Mouse (Mus musculus) kidney, embryonic 15.5 days (tissue): ENCODE results near the gene Hist1h3c. TPM values are rescaled to one million over a fixed set of nuclear protein-coding genes. Genes with fewer than 3 reads are reported as not detected.
A peak's percentile ranks its signal among the peaks of the same experiment; 100 is the strongest.

Source experiments
- ATAC-seq: fragments of 200-750 bp; cut with Nextera tagmentation; replicated peaks from 2 replicates; pipeline ENCODE4 v1.8.0; 2017; ENCODE audit warnings: moderate TSS enrichment; ENCODE audit not compliant: low FRiP score
- H3K27ac ChIP-seq: fragments of 300-500 bp; sonication (generic); 2 replicates; pipeline ENCODE4 v1.5.1; 2015; ENCODE audit warnings: mild to moderate bottlenecking, inconsistent platforms
- H3K27me3 ChIP-seq: fragments of 300-500 bp; sonication (generic); 2 replicates; pipeline ENCODE4 v1.6.1; 2015; ENCODE audit warnings: inconsistent platforms
- H3K36me3 ChIP-seq: fragments of 300-500 bp; sonication (generic); 2 replicates; pipeline ENCODE4 v1.6.1; 2015; ENCODE audit warnings: inconsistent platforms
- H3K4me1 ChIP-seq: fragments of 300-500 bp; sonication (generic); 2 replicates; pipeline ENCODE4 v1.6.1; 2015; ENCODE audit warnings: inconsistent platforms
- H3K4me2 ChIP-seq: fragments of 300-500 bp; sonication (generic); 2 replicates; pipeline ENCODE4 v1.6.1; 2015; ENCODE audit warnings: moderate library complexity, mild to moderate bottlenecking, inconsistent platforms
- H3K4me3 ChIP-seq: fragments of 300-500 bp; sonication (generic); replicated peaks from 2 replicates; pipeline ENCODE4 v1.5.1; 2015; ENCODE audit warnings: mild to moderate bottlenecking, inconsistent platforms
- H3K9ac ChIP-seq: fragments of 300-500 bp; sonication (generic); 2 replicates; pipeline ENCODE4 v1.6.1; 2015; ENCODE audit warnings: mild to moderate bottlenecking, inconsistent platforms
- H3K9me3 ChIP-seq: fragments of 300-500 bp; sonication (generic); replicated peaks from 2 replicates; pipeline ENCODE4 v1.6.1; 2016; ENCODE audit warnings: inconsistent platforms
- WGBS: fragments of 180-500 bp; shearing (Covaris S2); methylation state at CpG from one replicate; pipeline ENCODE4 v1.1.7; 2015; ENCODE audit warnings: mixed read lengths; 5-methylcytosine and 5-hydroxymethylcytosine counted together
- polyA plus RNA-seq: library from polyadenylated mRNA; unstranded; fragments of >200 nt; fragmentation: Nextera tagmentation; extraction: Ambion mirVana; gene quantifications from 2 replicates; pipeline ENCODE4 v1.2.1, GENCODE M21; 2015

Gene Hist1h3c
- polyA plus RNA-seq, 1 experiment from 2014 or later = 13.5 TPM

- Histone ChIP-seq H3K4me2 (peak overlapping the region; percentile 66), H3K36me3 (no peaks in the 10 kb centered on the region), H3K27me3 (no peaks in the 10 kb centered on the region), H3K4me3 (peak overlapping the region; percentile 52), H3K9me3 (no peaks in the 10 kb centered on the region), H3K27ac (peak overlapping the region; percentile 100), H3K4me1 (peaks cover 32% of the 10 kb centered on the region), H3K9ac (peak overlapping the region; percentile 61)
- ATAC-seq = no peak
- WGBS = under 1% methylated on average over 23 of the region's 36 CpGs
These were observed 701 bp downstream of the Hist1h3c start for GRCm38 (mm10) chr13:23744421-23745380.

DNA sequence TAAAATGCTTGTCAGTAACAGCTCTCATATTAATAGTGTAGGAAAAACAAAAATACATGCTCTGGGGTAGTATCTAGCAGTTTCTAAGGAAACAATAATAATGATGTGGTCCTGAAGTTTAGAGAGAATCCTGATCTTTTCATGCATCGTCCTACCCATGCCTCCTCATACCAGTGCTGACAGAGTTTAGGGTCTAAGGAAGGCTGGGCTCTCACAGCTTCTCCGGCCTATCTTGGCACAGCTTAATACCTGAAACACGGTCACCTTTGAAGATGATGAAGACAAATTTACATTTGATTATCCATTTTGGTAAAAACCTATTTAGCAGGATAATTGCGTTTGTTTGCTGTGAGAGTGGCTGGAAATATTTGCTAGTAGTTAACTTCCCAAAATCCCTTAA, 1.4 kb downstream of the Hist1h3c start:
- peak overlapping the region; percentile 100 for H3K27ac ChIP-seq
- WGBS = 48% methylated on average over 4 of the region's 4 CpGs
- peaks cover 32% of the 10 kb centered on the region for H3K4me1 ChIP-seq
- H3K4me2 ChIP-seq = peak overlapping the region; percentile 66
- no peak for ATAC-seq
- no peaks in the 10 kb centered on the region for H3K9me3 ChIP-seq
- H3K27me3 ChIP-seq = no peaks in the 10 kb centered on the region
- H3K9ac ChIP-seq = no peak overlapping the region
- peak overlapping the region; percentile 52 for H3K4me3 ChIP-seq
- no peaks in the 10 kb centered on the region for H3K36me3 ChIP-seq

- Histone ChIP-seq H3K4me1 (peaks cover 27% of the 10 kb centered on the region), H3K27ac (peak overlapping the region; percentile 4; the same call in 1 of the 2 replicates), H3K27me3 (no peaks in the 10 kb centered on the region), H3K9ac (no peak overlapping the region), H3K4me2 (no peak overlapping the region), H3K36me3 (no peaks in the 10 kb centered on the region), H3K9me3 (no peaks in the 10 kb centered on the region), H3K4me3 (no peak overlapping the region)
- no peak for ATAC-seq
- WGBS = 86% methylated on average over 5 of the region's 5 CpGs
These were observed 2.2 kb downstream of the Hist1h3c start for GRCm38 (mm10) chr13:23743215-23743614.

- Histone ChIP-seq H3K27me3 (no peaks in the 10 kb centered on the region), H3K4me2 (no peak overlapping the region), H3K4me1 (peaks cover 19% of the 10 kb centered on the region), H3K9me3 (no peaks in the 10 kb centered on the region), H3K36me3 (no peaks in the 10 kb centered on the region), H3K4me3 (no peak overlapping the region), H3K9ac (no peak overlapping the region), H3K27ac (no peak overlapping the region)
- no peak for ATAC-seq
These were observed 3.4 kb downstream of the Hist1h3c start for GRCm38 (mm10) chr13:23742007-23742406.

DNA sequence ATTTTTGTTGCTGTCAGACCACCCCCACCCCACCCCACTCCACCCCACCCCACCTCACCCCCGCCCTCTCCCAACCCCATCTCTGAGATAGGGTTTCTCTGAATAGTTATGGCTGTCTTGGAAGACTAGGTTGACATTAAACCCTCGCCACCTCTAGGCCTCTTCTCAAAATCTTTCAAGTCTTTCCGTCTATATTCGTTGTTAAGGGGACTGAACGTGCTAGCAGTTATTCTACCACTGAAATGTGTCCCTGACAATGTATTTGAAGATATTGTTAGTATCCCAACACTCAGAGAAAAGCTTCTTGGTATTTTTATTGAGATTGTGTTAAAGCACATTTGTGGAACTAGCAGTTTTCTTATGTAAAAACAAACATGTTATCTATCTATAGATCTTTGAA, 4.5 kb downstream of the Hist1h3c start:
- Histone ChIP-seq H3K27me3 (no peaks in the 10 kb centered on the region), H3K36me3 (no peaks in the 10 kb centered on the region), H3K4me1 (peaks cover 19% of the 10 kb centered on the region), H3K9me3 (no peaks in the 10 kb centered on the region), H3K4me2 (peak overlapping the region; percentile 89), H3K4me3 (peak overlapping the region; percentile 61), H3K9ac (peak overlapping the region; percentile 80; the same call in 1 of the 2 replicates), H3K27ac (peak overlapping the region; percentile 100)
- no peak for ATAC-seq
- 47% methylated on average over 5 of the region's 5 CpGs for WGBS

- Histone ChIP-seq H3K4me3 (peak overlapping the region; percentile 61), H3K27ac (peak overlapping the region; percentile 100), H3K27me3 (no peaks in the 10 kb centered on the region), H3K4me1 (peaks cover 19% of the 10 kb centered on the region), H3K36me3 (no peaks in the 10 kb centered on the region), H3K4me2 (peak overlapping the region; percentile 89), H3K9me3 (no peaks in the 10 kb centered on the region), H3K9ac (peak overlapping the region; percentile 80)
- 22% methylated on average over 13 of the region's 13 CpGs for WGBS
- ATAC-seq = no peak
These were observed 5.1 kb downstream of the Hist1h3c start for GRCm38 (mm10) chr13:23740256-23740840.

DNA sequence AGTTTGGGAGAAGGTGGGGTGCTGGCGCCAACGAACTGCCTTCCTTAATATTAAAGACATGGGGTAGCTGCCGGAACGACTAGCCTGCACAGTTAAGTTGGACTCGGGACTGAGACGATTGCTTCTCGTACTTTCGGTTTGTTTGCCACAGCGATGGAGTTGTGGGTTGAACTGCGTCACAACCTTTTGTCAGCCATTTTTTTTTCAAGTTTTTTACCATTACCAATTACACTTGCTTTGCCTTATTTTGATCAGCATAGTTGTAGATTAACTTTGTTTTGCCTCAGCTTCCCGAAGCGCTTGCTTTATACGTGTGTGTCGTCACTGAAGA, 5.5 kb downstream of the Hist1h3c start:
- H3K9ac ChIP-seq = peak overlapping the region; percentile 80
- no peaks in the 10 kb centered on the region for H3K9me3 ChIP-seq
- H3K4me1 ChIP-seq = peaks cover 19% of the 10 kb centered on the region
- peak overlapping the region; percentile 89 for H3K4me2 ChIP-seq
- peak overlapping the region; percentile 100 for H3K27ac ChIP-seq
- H3K36me3 ChIP-seq = no peaks in the 10 kb centered on the region
- no peaks in the 10 kb centered on the region for H3K27me3 ChIP-seq
- peak overlapping the region; percentile 61 for H3K4me3 ChIP-seq
- no peak for ATAC-seq
- under 1% methylated on average over 14 of the region's 14 CpGs for WGBS

GRCm38 (mm10) chr13:23739069-23739921, 6.1 kb downstream of the Hist1h3c start:
- Histone ChIP-seq H3K4me1 (peaks cover 19% of the 10 kb centered on the region), H3K27ac (peak overlapping the region; percentile 100), H3K4me2 (peak overlapping the region; percentile 89), H3K36me3 (no peaks in the 10 kb centered on the region), H3K9me3 (no peaks in the 10 kb centered on the region), H3K9ac (peak overlapping the region; percentile 80), H3K4me3 (peak overlapping the region; percentile 61), H3K27me3 (no peaks in the 10 kb centered on the region)
- peak; percentile 95 for ATAC-seq
- 0% methylated on average over 39 of the region's 39 CpGs for WGBS

GRCm38 (mm10) chr13:23738677-23739068, 6.7 kb downstream of the Hist1h3c start, which contains the start of gene Hist1h1c:
Gene Hist1h1c, plus strand, starts transcription at chr13:23738808.
- Histone ChIP-seq H3K9ac (peak within 1 kb of the TSS; percentile 80), H3K36me3 (no peaks in the 10 kb centered on the region), H3K27ac (peak within 1 kb of the TSS; percentile 100), H3K4me3 (peak within 1 kb of the TSS; percentile 61), H3K9me3 (no peaks in the 10 kb centered on the region), H3K4me2 (peak within 1 kb of the TSS; percentile 89), H3K27me3 (no peaks in the 10 kb centered on the region), H3K4me1 (peaks cover 16% of the 10 kb centered on the region)
- under 1% methylated on average over 38 of the region's 38 CpGs for WGBS
- peak; percentile 93 for ATAC-seq

DNA sequence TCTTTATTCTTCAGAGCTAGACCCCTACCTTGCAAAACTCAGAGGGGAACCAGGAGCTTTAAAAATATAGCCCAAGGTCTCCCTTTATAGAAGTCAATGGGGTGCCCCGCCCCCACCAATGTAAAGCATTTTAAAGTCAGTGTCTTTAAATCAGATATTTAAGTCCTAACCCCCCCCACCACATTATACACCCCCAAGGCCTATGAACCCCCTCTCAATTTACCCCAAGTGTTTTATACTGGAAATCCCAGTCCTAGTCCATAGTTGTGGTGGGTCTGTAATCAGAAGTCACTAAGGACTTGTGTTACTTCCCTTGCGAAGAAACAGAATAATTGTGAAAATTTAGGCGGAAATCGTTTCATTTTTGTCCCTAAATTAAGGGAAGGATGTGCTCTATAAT, 7.4 kb downstream of the Hist1h3c start:
- no peaks in the 10 kb centered on the region for H3K9me3 ChIP-seq
- 0 out of 2 replicates have a peak overlapping the region, but pooled peaks have one; percentile 80 for H3K9ac ChIP-seq
- WGBS = 20% methylated on average over 4 of the region's 4 CpGs
- peak overlapping the region; percentile 61 for H3K4me3 ChIP-seq
- peaks cover 16% of the 10 kb centered on the region for H3K4me1 ChIP-seq
- no peaks in the 10 kb centered on the region for H3K36me3 ChIP-seq
- ATAC-seq = no peak
- peak overlapping the region; percentile 89 for H3K4me2 ChIP-seq
- H3K27ac ChIP-seq = peak overlapping the region; percentile 100
- no peaks in the 10 kb centered on the region for H3K27me3 ChIP-seq

DNA sequence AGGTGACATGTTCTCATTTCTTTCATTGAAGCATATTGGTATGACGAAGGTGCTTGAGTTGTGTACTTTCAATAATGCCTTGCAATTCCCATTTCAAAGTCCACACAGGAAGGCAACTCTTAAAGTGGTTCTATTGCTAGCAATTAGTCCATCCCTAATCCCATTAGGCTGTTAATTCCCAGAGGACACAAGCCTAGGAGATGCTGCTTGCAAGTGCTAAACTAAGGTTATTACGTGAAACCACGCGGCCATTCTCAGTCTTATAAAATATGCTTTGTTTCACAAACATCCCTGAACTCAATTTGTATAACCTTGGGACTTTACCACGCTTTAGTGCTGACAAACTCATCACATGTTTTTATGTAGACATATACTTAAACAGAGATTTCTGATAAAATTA, 8.3 kb downstream of the Hist1h3c start:
- Histone ChIP-seq H3K4me2 (no peak overlapping the region), H3K27ac (no peak overlapping the region), H3K36me3 (no peaks in the 10 kb centered on the region), H3K9me3 (no peaks in the 10 kb centered on the region), H3K4me1 (peaks cover 16% of the 10 kb centered on the region), H3K27me3 (no peaks in the 10 kb centered on the region), H3K9ac (no peak overlapping the region), H3K4me3 (no peak overlapping the region)
- 80% methylated on average over 5 of the region's 5 CpGs for WGBS
- no peak for ATAC-seq
